Mouse (Mus musculus): ENCODE measurements around the gene Foxred2.

Foxred2 gene

DNA sequence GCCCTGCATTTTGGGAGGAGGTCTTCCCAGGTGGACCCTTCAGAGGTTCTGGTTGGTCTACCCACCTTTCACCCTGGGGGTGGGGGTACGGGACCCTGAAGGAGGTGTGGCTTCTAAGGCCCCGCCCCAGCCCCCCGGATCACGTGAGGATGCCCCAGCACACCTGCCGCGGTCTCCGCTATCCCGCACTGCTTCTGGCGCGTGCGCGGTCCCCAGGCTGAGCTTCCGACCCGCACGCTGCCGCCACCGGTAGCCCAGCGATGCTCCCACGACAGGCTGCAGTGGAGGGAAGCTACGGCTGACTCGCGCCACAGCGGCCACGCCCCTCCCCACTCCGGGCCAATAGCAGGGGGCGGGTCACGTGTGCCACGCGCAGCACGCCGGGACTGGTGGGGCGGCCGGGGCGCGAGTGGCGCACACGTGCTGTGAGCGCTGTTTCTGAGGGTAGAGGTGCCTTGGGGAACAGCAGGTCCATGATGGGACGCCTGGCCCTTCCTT is at the start of gene Foxred2:
Gene Foxred2 (minus strand): TSS at position 319 of the 498 bp plus-strand sequence.
- peak; percentile 81 to 91 for DNase-seq

DNA sequence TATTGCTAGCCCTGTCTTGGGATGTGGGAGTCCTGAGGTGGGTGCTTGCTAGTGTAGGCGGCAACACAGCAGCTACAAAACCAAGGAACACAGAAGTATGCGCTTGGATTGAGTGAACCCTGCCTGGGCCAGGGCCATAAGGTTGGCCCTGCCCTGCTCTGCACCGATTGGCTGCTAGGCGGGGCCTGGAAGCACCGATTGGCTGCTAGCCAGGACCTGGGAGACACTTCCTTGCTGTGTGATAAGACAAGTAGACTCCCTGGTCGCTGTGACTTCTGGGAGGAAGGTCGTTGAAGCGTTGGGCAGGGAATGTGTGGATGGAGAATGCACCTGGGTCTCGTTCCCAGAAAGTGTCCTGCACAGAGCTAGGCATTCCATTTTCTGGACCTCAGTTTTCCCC is 47.4 kb upstream of the Foxred2 start:
- DNase-seq = peak in 1 of 2 experiments; percentile 14

DNA sequence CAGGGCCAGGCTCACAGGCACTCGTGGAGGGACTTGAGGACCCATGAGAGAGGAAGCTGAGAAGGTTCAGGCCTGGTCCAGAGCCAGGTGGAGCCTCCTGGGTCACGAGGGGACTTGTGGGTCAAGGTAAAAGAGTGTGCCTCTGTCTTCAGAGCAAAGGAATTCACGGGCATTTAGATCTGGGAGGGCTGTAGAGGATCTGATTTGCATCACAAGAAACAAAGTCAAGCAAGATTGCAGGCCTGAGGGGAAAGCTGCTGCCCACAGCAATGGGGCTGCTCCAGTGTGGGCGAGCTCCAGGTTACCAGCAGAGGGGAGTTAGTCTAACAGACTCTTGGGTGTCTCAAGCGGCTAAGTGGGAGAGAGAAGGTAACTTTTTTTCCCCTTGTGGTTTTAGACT is 44.9 kb upstream of the Foxred2 start:
- DNase-seq = no peak

DNA sequence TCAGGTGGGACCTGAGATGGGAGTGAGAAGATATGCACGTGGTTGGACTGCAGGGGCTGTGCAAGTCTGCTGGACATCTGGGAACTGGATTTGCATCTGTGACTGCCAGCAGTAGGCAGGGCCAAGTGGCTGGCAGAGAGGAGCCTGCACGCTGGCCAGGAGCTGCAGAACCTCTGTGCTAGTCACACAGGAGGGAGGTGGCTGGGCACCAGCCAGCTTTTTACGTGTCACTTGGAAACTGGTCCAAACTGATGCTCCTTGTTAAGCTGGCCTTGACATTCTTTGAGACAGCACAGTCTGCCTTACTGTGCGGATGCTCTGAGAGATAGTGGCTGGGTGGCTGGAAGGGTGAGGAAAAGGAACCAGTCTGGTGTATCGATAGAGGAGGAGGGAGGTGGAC is 32.0 kb upstream of the Foxred2 start:
- DNase-seq = no peak

DNA sequence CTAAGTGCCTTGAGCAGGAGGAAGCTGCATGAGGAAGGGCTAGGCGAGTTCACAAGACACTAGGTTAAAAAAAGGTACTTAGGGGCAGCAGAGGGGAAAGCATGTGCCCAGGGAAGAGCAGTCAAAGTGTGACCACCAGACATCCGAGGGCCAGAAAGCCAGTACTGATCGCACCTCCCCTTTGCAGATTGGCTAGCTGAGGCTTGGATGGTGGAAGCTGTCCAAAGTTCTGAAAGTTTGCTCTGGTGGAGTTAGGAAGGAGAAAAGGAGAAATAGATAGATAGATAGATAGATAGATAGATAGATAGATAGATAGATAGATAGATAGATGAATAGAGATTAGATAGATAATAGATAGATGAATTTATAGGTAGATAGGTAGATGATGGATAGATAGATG is 26.9 kb upstream of the Foxred2 start:
- DNase-seq = no peak

DNA sequence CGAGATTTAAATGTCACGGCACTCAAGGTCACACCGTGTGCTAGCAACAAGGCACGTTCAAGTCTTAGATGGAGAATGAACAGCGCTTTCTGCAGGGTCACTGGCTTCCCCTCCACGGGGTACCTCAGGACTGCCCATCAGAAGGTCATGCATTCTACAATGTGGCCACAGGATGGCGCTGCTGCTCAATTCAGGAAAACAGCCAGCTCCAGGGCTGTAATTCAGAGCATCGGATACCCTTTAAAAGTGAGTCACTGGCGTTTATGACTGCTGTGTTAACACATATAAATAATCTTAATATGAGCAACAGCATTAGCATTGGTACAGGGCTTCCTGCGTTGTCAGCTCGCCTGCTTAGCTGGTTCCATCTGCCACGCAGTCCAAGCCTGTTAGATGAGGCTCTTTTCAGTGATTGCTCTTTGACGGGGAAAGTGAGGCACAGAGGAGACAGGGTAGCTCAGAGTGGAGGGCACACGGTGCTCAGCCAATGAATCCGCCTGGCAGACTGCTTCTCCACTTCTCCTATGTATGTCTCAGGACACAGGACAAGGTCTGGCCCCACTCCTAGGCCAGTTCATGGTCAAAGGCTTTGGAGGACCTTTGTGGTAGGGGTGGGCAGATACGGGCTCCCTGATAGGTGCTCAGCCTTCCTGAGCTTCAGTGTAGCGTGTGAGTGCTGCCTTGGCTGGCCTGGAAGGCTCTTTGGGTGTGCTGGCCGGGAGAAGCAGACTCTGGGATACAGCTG is 25.8 kb upstream of the Foxred2 start:
- peak; percentile 8 to 68 for DNase-seq

DNA sequence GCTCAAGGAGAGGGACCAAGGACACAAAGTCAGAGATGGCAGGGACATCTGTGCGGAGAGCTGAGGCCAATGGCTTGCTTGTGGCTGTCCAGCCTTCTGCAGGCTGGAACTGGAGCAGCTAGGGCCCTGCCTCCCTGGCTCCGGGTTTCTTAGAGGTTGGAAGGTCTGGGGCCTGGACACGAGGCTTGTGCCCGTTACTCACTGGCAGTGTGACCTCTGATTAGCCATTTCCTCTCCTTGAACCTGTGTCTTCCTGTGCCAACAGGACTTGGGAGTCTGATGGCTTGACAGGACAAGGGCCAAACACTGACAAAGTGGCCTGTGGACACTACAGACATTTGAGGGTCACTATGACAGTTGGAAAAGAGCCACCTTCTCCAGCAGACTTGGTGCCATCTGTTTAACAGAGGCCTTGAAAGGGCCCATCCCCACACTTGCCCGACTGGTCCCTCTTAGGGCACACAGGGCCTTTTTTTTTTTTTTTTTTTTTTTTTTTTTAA is 24.7 kb upstream of the Foxred2 start:
- DNase-seq = no peak

DNA sequence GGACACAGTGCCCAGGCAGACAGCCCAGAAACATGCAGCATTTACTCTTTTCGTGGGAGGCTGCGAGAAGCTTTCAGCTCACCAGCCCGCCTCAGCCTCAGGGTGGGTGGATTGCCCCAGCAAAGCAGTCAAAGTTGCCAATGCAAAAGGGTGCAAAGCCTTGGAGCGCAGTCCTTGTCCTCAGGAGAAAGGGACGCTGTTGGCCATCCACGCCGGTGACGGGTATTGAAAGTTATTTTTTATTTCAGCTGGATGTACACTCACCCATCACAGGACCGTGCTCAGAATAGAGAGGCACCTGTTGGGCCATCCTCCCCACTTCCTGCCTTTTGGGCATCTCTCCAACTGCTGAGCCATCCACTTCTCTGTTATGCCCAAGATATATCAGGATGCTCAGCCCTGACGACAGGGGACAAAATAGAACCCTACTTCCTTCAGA is 22.9 kb upstream of the Foxred2 start:
- no peak for DNase-seq

DNA sequence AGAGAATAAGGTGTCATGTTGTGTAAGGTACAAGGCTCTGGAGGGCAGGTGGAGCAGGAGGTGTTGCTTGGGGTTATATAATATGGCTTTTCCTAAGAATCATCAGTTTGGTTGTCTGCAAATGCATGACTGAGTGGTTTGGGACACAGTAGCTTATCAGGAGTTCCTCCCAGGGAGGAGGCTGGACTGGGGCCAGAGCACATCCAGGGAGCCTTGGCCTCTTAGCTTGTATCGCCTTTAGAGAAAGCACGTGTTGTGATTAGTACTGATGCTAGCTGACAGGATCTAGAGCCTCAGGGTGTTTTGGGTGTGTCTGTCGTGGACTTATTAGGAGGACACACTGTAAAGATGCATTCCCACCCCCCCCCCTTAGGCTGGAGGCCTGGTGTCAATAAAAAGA is 21.1 kb upstream of the Foxred2 start:
- DNase-seq = no peak

DNA sequence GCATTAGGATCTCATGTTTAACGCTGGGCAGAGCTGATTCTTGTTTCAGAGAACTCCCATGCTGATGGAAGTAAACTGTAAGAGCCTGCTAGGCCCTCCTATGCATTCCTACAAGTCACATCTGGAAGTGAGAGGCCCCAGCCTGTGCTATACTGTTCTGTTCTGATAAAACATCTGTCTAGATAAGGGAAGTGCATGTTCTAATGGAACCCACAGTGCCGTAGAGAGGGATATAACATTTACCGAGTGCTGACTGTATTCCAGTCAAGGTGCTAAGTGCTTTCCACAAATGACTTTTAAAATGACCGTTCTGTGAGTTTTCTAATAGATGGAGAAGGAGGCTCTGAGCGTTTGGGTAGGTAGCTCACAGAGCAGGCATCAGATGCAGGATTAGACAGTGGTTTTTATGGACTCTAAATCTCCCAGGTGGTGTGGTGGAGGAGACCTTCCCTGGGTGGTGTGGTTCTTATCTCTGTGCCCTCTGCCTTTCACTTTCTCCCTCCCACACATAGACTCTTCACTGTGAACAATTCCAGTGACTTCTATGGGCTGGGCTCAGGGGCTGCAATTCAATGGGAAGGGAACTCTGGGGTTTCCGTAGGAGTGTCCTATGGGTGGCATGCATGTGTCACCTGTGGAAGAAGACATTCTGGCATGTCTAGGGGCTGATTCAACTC is 17.8 kb upstream of the Foxred2 start:
- DNase-seq = no peak

DNA sequence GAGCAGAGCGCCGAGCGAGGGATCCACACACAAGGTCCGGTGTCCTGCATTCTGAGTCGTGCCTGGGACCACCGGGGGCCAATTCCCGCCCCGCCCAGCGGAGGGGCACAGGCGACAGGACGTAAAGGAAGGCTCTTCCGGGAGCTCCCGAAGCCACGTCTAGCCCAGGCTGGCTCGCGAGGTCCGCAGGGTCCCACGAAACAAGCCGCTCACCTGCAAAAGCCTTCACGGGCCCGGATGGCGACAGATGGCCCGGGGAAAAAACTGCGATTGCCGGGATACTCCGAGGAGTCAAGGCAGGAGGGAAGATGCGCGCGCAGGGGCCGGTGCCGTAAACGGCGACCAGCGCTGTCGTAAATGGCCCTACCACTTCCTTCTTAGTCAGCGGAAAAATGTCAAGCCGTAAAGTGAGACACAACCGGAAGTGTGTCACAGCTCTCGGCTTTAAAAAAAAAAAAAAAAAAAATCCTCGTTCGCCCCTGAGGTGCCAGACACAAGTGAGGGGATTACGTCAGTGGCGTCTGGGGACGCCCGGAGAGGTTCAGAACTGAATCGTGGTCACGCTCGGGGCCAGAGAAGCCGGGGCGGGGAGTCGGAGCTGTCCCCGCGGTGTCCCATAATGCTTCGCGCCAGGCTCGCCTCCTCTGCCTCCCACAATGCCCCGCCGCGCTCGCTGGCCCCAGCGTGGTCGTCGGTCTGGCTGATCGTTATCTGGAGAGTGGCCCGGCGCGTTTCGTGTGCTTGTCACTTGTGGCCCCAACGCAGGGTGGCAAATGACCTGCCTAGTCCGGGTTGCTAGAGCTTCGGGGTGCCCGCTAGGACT is 14.2 kb upstream of the Foxred2 start, which contains the start of gene Eif3d:
Gene Eif3d (minus strand): TSS at position 344 of the 823 bp plus-strand sequence.
- peak; percentile 98 for DNase-seq

DNA sequence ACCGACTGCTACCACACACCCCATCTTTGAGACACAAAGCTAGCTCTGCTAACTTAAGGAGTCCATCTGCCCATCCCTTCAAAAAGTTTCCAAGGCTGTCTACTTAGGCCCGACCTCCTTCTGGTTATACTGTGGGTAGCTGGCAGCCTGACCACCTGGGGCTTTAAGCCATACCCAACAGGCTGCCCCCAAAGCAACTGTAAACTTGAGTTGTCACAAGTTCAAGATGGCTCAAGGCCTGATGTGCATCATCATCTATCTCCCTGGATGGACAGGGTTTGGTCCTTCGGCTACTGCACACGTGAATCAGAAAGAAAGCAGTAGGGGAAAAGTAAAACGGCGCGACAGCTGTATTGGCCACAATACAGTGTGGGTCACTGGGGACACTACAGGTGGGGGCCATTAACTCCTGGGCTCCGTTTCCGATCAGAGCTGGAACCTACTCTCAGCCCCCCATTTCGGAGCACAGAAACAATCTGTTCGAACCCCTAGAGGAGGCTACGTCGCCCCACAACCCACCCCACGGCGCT is 13.5 kb upstream of the Foxred2 start:
- DNase-seq = no peak

DNA sequence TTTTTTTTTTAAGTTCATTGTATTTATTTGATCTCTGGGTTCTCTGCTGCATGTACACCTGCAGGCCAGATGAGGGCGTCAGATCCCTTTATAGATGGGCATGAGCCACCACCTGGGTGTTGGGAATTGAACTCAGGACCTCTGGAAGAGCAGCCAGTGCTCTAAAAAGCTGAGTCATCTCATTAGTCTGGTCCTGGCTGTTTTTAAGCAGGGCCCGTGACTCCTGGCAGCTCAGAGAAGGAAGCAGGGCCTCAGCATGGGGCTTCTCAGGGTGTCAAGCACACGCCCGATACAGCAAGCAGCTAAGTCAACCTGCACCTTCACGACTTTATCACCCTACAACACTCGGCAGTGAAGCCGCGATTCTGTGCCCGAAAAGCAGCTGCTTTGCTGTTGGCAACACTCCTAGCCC is 8.6 kb upstream of the Foxred2 start:
- DNase-seq = no peak

DNA sequence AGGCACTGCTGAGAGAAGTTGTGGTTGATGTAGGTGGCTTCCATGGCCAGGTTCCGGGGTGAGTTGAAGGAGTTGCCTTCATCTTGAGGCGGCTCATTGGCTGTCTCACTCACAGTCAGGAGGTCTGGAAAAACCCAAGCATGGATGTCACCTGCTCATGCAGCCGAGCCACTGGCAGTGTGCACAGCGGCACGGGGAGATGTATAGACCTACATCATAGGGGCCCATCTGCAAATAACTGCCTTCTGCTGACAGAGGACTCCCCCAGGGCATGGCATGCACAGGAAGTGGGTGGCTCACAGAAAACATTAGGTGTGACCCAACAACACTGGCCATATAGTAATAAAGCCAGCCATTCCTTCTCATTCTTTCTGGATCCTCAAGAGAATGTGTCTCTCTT is 5.9 kb upstream of the Foxred2 start:
- DNase-seq = no peak

DNA sequence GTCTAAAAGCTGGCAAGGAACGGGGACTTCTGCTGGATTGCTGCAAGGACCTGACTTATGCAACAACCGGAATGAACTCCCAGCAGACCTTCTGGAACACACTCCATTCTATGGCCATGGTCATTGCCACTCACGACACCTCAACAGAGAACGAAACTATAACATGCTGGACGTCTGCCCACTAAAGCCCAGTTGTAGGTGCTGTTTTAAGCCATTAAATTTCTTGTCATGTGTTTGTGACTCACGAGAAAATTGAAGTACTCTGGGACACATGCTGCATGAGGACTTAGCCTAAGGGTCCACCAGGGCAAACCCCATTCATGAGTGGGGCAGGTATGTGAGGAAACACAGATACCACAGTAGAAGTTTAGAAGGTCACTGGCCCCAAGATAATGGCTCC is 4.2 kb upstream of the Foxred2 start:
- no peak for DNase-seq

DNA sequence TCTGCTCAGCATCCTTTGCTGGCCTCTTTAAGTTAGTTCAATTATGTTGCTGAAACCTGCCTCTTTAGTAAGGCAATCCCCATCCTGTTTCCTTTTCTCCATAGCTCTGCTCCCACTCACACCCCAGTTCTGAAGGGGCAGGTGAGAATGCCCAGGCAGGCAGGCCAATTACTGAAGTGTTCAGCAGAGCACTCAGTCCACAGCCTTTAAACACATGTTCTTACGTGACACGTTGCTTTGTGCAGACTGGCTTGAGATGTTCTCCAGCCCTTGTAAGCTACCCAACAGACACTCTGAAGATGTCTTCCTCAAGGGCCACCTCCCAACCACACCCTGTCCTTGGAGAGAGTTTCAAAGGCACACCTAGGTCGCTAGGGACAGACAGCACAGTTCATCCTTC is 1.5 kb upstream of the Foxred2 start:
- no peak for DNase-seq

DNA sequence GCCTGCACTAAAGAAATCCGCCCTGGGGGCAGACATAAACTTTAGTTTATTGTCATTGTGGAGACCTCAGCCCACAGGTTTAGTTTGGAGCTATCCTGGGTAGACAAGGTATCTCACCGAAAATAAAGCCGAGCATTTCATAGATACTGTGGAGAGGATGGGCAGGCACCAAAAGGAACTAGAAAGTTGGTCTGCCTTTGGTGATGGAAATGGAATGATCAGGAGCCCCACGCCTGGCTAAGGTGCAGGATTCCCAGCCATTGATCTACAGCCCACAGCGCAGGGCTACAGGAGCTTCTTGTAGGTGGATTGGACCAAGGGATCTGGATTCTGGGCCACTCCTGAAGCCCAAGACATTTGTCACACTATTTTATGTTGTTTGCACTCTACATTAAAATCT is 1.1 kb upstream of the Foxred2 start:
- no peak for DNase-seq

DNA sequence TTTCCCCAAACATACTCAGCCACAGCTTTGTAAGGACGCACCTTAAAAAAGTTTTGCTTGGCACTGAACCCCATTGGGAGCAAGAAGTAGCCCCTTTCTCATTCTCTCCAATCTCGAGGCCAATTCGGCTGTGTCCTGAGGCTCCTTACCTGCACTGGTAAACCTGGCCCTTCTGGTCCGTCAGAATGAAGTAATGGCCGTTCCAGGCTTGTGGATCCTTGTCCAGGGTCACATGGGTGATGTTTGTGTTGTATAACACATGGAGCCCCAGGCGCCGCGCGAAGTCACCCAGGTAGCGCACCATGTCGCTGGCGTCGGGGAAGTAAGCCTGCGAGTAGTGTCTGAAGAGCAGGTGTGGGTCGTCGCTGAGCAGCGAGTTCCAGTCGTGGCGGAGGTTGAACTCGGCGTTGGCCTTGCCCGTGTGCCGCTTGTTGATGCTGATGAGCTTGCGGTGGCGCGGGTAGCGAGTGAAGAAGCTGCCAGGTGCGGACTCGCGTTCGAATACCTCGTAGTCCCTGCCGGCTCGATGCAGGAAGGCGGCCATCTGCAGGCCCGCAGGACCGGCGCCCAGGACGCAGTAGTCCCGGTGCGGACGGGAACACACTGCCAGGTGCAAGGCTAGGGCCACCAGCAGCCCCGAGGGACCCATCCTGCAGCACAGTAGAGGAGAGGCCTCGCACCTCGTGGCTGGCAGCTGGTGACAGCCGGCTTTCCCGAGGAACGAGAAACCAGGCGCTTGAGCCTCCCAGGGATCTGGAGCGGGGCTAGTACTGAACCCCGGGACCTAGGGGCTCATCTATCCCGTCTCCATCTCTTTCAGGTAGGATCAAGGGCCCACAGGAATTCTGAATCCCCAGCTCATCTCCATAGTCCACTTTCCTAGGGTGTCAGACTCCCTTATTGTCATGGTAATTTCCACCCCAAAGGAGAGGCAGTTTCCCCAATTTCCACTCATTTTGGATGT is 800 bp downstream of the Foxred2 start:
- peak in 1 of 2 experiments; percentile 25 for DNase-seq

DNA sequence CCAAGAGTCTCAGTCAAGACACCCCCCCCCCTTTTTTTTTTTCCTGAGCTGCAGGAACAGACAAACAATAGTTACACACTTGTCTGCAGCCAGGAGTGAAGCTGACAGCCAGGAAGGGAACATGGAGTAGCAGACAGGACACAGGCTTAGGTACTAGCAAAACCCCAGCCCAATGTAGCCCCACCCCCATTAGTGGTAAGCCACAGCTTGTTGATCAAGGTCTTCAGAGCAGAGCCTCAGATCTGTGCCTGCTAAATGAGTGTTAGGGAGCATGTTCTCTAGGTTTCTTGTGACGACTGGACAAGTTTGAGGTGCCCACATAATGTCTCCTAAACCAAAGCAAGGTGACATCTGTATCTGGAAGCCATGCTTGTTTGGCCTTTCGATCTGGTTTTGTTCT is 2.2 kb downstream of the Foxred2 start:
- no peak for DNase-seq

DNA sequence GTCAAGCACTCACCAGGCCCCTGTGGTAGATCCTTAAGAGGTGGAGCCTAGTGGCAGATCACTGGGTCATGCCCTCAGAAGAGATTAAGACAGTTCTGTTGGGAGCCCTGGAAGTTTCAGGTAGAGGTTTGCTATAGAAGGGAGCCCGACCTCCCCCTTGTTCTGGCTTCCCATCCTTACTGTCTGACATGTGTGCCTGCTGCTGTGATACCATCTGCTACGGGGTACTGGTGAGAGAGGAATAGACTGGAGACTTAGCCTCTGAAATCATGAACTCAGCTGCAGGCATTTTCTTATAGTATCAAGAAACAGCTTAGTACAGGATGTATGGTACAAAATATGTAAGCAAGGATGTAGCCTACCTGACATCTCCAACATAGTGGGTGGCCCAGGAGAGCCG is 3.6 kb downstream of the Foxred2 start:
- no peak for DNase-seq

DNA sequence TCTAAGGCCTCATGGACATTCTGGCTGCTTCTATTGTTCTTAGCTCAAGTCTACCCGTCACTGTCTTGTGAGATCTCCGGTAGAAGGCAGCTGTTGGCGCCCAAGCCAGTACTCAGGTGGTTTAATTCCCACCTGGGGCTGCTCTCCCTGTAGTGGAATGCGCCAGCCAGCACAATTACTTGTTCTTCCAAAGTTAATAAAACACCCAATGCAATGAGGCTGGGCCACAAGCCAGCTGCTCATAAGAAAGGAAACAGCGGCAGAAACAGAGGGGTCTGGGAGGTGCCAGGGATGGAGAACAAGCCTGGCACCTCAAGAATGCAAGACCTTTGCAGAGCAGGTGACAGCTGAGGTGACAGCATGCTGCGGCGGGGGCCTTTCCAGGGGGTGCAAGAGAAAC is 7.5 kb downstream of the Foxred2 start:
- peak; percentile 86 for DNase-seq

DNA sequence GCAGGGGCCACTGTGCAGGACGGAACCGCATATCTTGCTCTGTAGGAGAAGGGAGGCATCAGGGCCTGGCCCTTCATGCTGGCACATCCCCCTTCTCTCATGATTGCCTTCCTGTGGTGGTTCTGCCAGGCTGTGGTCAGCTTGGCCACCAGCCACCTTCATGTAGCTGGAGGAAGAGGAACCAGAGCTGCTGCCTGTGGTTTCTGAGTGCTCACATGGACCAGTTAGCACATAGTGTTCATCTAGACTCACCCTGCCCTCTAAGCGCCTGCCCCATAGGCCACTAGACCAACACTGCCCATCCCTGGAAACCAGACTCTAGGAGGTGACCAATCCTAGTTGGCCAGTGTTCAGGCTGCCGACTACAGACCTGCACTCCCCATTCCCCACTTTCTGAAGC is 10.8 kb downstream of the Foxred2 start:
- DNase-seq = peak; percentile 14 to 32
